Mouse (Mus musculus): ENCODE measurements around the gene Gpr146. TPM values are rescaled to one million over a fixed set of nuclear protein-coding genes. Genes with fewer than 3 reads are reported as not detected.

Gpr146 gene
- total and polyA plus RNA-seq, 3 experiments = 21.3 to 34.2 (median 26.8) TPM

GRCm38 (mm10) chr5:139393197-139393588 is 15.7 kb downstream of the Gpr146 start:
- DNase-seq (ENCODE audit: low spot score) = no peak
- TF ChIP-seq POLR2AphosphoS5 (IDR thresholded peaks at IDR 0.05; ENCODE audit: insufficient replicate concordance, low read depth, low read length) = peak; percentile 52; the same call in 1 of the 2 replicates
- TF ChIP-seq CTCF (IDR thresholded peaks at IDR 0.05; ENCODE audit: low read depth, low read length) = no peak
- Histone ChIP-seq H3K36me3 (replicated peaks) (peaks cover 95% of the 10 kb centered on the region), H3K9me3 (replicated peaks) (no peaks in the 10 kb centered on the region), H3K4me1 (ENCODE audit: insufficient read depth, low read depth, low read length) (peaks cover 92% of the 10 kb centered on the region), H3K27me3 (ENCODE audit: insufficient read depth, low read length) (no peaks in the 10 kb centered on the region), H3K4me3 (ENCODE audit: low read depth, low read length) (no peak overlapping the region)
- ATAC-seq (ENCODE audit: extremely low read depth, insufficient number of reproducible peaks, low FRiP score, poor library complexity, severe bottlenecking) = no peak

GRCm38 (mm10) chr5:139394399-139394798 is 16.9 kb downstream of the Gpr146 start:
- TF ChIP-seq GATA1 (IDR thresholded peaks at IDR 0.05; ENCODE audit: borderline replicate concordance, low read length) (no peak), CTCF (IDR thresholded peaks at IDR 0.05; ENCODE audit: low read depth, low read length) (no peak), GATA2 (IDR thresholded peaks at IDR 0.05; ENCODE audit: borderline replicate concordance, low read depth, low read length) (no peak), POLR2AphosphoS5 (IDR thresholded peaks at IDR 0.05; ENCODE audit: insufficient replicate concordance, low read depth, low read length) (no peak), TAL1 (conservative IDR thresholded peaks at IDR 0.05; ENCODE audit: low read depth, low read length) (no peak)
- no peaks in the 10 kb centered on the region for H3K9me3 ChIP-seq (replicated peaks)
- H3K27me3 ChIP-seq (ENCODE audit: insufficient read depth, low read length) = no peaks in the 10 kb centered on the region
- peaks cover 88% of the 10 kb centered on the region for H3K4me1 ChIP-seq (ENCODE audit: insufficient read depth, low read depth, low read length)
- DNase-seq (ENCODE audit: low spot score) = no peak
- H3K36me3 ChIP-seq (replicated peaks) = peaks cover 87% of the 10 kb centered on the region
- H3K4me3 ChIP-seq (ENCODE audit: low read depth, low read length) = no peak overlapping the region; the same call in 1 of the 2 replicates
- peak; percentile 66 for ATAC-seq (ENCODE audit: extremely low read depth, insufficient number of reproducible peaks, low FRiP score, poor library complexity, severe bottlenecking)

GRCm38 (mm10) chr5:139395528-139395927 is 18.0 kb downstream of the Gpr146 start:
- TF ChIP-seq POLR2AphosphoS5 (IDR thresholded peaks at IDR 0.05; ENCODE audit: insufficient replicate concordance, low read depth, low read length) (peak; percentile 80), GATA1 (IDR thresholded peaks at IDR 0.05; ENCODE audit: borderline replicate concordance, low read length) (no peak), CTCF (IDR thresholded peaks at IDR 0.05; ENCODE audit: low read depth, low read length) (no peak), GATA2 (IDR thresholded peaks at IDR 0.05; ENCODE audit: borderline replicate concordance, low read depth, low read length) (no peak), TAL1 (conservative IDR thresholded peaks at IDR 0.05; ENCODE audit: low read depth, low read length) (no peak)
- H3K4me1 ChIP-seq (ENCODE audit: insufficient read depth, low read depth, low read length) = peaks cover 79% of the 10 kb centered on the region
- ATAC-seq (ENCODE audit: extremely low read depth, insufficient number of reproducible peaks, low FRiP score, poor library complexity, severe bottlenecking) = no peak
- H3K4me3 ChIP-seq (ENCODE audit: low read depth, low read length) = no peak overlapping the region
- H3K36me3 ChIP-seq (replicated peaks) = peaks cover 90% of the 10 kb centered on the region
- no peaks in the 10 kb centered on the region for H3K9me3 ChIP-seq (replicated peaks)
- no peaks in the 10 kb centered on the region for H3K27me3 ChIP-seq (ENCODE audit: insufficient read depth, low read length)
- DNase-seq (ENCODE audit: low spot score) = no peak

GRCm38 (mm10) chr5:139397359-139397916 is 19.9 kb downstream of the Gpr146 start:
- Histone ChIP-seq H3K9me3 (replicated peaks) (no peaks in the 10 kb centered on the region), H3K4me1 (ENCODE audit: insufficient read depth, low read depth, low read length) (peaks cover 60% of the 10 kb centered on the region), H3K4me3 (ENCODE audit: low read depth, low read length) (no peak overlapping the region), H3K36me3 (replicated peaks) (peaks cover 85% of the 10 kb centered on the region), H3K27me3 (ENCODE audit: insufficient read depth, low read length) (no peaks in the 10 kb centered on the region)
- ATAC-seq (ENCODE audit: extremely low read depth, insufficient number of reproducible peaks, low FRiP score, poor library complexity, severe bottlenecking) = no peak
- no peak for TF ChIP-seq GATA2 (IDR thresholded peaks at IDR 0.05; ENCODE audit: borderline replicate concordance, low read depth, low read length)
- TF ChIP-seq POLR2AphosphoS5 (IDR thresholded peaks at IDR 0.05; ENCODE audit: insufficient replicate concordance, low read depth, low read length) = peak; percentile 78; the same call in 1 of the 2 replicates
- TF ChIP-seq GATA1 (IDR thresholded peaks at IDR 0.05; ENCODE audit: borderline replicate concordance, low read length) = no peak
- no peak for DNase-seq (ENCODE audit: low spot score)

GRCm38 (mm10) chr5:139397959-139398753 is 20.7 kb downstream of the Gpr146 start:
- TF ChIP-seq GATA2 (IDR thresholded peaks at IDR 0.05; ENCODE audit: borderline replicate concordance, low read depth, low read length) (no peak), CTCF (IDR thresholded peaks at IDR 0.05; ENCODE audit: low read depth, low read length) (peak; percentile 78), TAL1 (conservative IDR thresholded peaks at IDR 0.05; ENCODE audit: low read depth, low read length) (no peak)
- DNase-seq (ENCODE audit: low spot score) = peak; percentile 77
- Histone ChIP-seq H3K36me3 (replicated peaks) (peaks cover 85% of the 10 kb centered on the region), H3K9me3 (replicated peaks) (no peaks in the 10 kb centered on the region), H3K4me1 (ENCODE audit: insufficient read depth, low read depth, low read length) (peaks cover 53% of the 10 kb centered on the region), H3K27me3 (ENCODE audit: insufficient read depth, low read length) (no peaks in the 10 kb centered on the region), H3K4me3 (ENCODE audit: low read depth, low read length) (no peak overlapping the region)
- ATAC-seq (ENCODE audit: extremely low read depth, insufficient number of reproducible peaks, low FRiP score, poor library complexity, severe bottlenecking) = peak; percentile 35

- peaks cover 85% of the 10 kb centered on the region for H3K36me3 ChIP-seq (replicated peaks)
- no peak for ATAC-seq (ENCODE audit: extremely low read depth, insufficient number of reproducible peaks, low FRiP score, poor library complexity, severe bottlenecking)
- TF ChIP-seq CTCF (IDR thresholded peaks at IDR 0.05; ENCODE audit: low read depth, low read length) (no peak), POLR2AphosphoS5 (IDR thresholded peaks at IDR 0.05; ENCODE audit: insufficient replicate concordance, low read depth, low read length) (no peak), GATA2 (IDR thresholded peaks at IDR 0.05; ENCODE audit: borderline replicate concordance, low read depth, low read length) (no peak), TAL1 (conservative IDR thresholded peaks at IDR 0.05; ENCODE audit: low read depth, low read length) (no peak), GATA1 (IDR thresholded peaks at IDR 0.05; ENCODE audit: borderline replicate concordance, low read length) (no peak)
- no peaks in the 10 kb centered on the region for H3K27me3 ChIP-seq (ENCODE audit: insufficient read depth, low read length)
- no peak for DNase-seq (ENCODE audit: low spot score)
- no peaks in the 10 kb centered on the region for H3K9me3 ChIP-seq (replicated peaks)
- H3K4me1 ChIP-seq (ENCODE audit: insufficient read depth, low read depth, low read length) = peaks cover 50% of the 10 kb centered on the region
- no peak overlapping the region for H3K4me3 ChIP-seq (ENCODE audit: low read depth, low read length)
These were observed 21.3 kb downstream of the Gpr146 start for GRCm38 (mm10) chr5:139398786-139399185.
